Mouse (Mus musculus) forebrain, embryonic 12.5 days (tissue): ENCODE results near the gene BC035947. TPM values are rescaled to one million over a fixed set of nuclear protein-coding genes. Genes with fewer than 3 reads are reported as not detected.

Experiments
- polyA plus RNA-seq: library from polyadenylated mRNA; unstranded; fragments of >200 nt; fragmentation: Nextera tagmentation; extraction: Ambion mirVana; gene quantifications from 2 replicates; pipeline ENCODE4 v1.2.1, GENCODE M21; 2016

BC035947 gene
- polyA plus RNA-seq, 1 experiment from 2014 or later, result 0.38 TPM

Other genes with a start within 250 kb of the BC035947 start
- 1.5 and 1.7 TPM in 2 replicates for gene Sgpp2, start 201.8 kb downstream of the BC035947 start, polyA plus RNA-seq
- 136 and 139 TPM in 2 replicates for gene Farsb, start 23.3 kb downstream of the BC035947 start, polyA plus RNA-seq
- gene Mogat1, start 1.2 kb downstream of the BC035947 start, polyA plus RNA-seq, result not detected in 2 replicates
- 91.8 and 92.5 TPM in 2 replicates for gene Acsl3, start 145.7 kb upstream of the BC035947 start, polyA plus RNA-seq
- gene Utp14b, start 145.9 kb upstream of the BC035947 start, polyA plus RNA-seq, result 3.5 and 4.2 TPM in 2 replicates